Mouse (Mus musculus) hindbrain, postnatal 0 days (tissue): Measurements from ENCODE around the gene Gm45618. TPM values are rescaled to one million over a fixed set of nuclear protein-coding genes. Genes with fewer than 3 reads are reported as not detected.

Experiments
- ATAC-seq: fragments of 200-750 bp; cut with Nextera tagmentation; 2 replicates; pipeline ENCODE4 v1.8.0; 2017; ENCODE audit warnings: mild to moderate bottlenecking, moderate TSS enrichment, moderate library complexity
- DNase-seq: peaks from one replicate; pipeline ENCODE4 v3.0.0-alpha.2; 2015; ENCODE audit warnings: low spot score
- H3K27ac ChIP-seq: fragments of 300-500 bp; sonication (generic); 2 replicates; pipeline ENCODE4 v1.5.1; 2014; ENCODE audit warnings: mild to moderate bottlenecking
- H3K27me3 ChIP-seq: fragments of 300-500 bp; sonication (generic); 2 replicates; pipeline ENCODE4 v1.6.1; 2014; ENCODE audit warnings: low read length, mixed read lengths; ENCODE audit not compliant: insufficient read depth
- H3K36me3 ChIP-seq: fragments of 300-500 bp; sonication (generic); 2 replicates; pipeline ENCODE4 v1.6.1; 2014; ENCODE audit warnings: low read length, mixed read lengths; ENCODE audit not compliant: insufficient read depth
- H3K4me1 ChIP-seq: fragments of 300-500 bp; sonication (generic); 2 replicates; pipeline ENCODE4 v1.6.1; 2014; ENCODE audit warnings: antibody characterized with exemption, low read length, mixed read lengths; ENCODE audit not compliant: insufficient read depth
- H3K4me2 ChIP-seq: fragments of 300-500 bp; sonication (generic); 2 replicates; pipeline ENCODE4 v1.6.1; 2014; ENCODE audit warnings: low read depth, mild to moderate bottlenecking, low read length, moderate library complexity, mixed read lengths
- H3K4me3 ChIP-seq: fragments of 300-500 bp; sonication (generic); 2 replicates; pipeline ENCODE4 v1.5.1; 2014; ENCODE audit warnings: low read length
- H3K9ac ChIP-seq: fragments of 300-500 bp; sonication (generic); replicated peaks from 2 replicates; pipeline ENCODE4 v1.6.1; 2014; ENCODE audit warnings: mild to moderate bottlenecking, low read length, moderate library complexity, mixed read lengths
- H3K9me3 ChIP-seq: fragments of 300-500 bp; sonication (generic); 2 replicates; pipeline ENCODE4 v1.6.1; 2016; ENCODE audit warnings: low read length, mixed read lengths
- CTCF ChIP-seq: IDR thresholded peaks from 2 replicates; pipeline ENCODE4 v1.5.1; 2016; ENCODE audit warnings: antibody characterized with exemption, control low read depth, low read depth
- WGBS: fragments of 180-500 bp; shearing (Covaris S2); extraction: QIAGEN DNeasy Blood & Tissue Kit; methylation state at CpG from one replicate; pipeline ENCODE4 v1.1.7; 2014; 5-methylcytosine and 5-hydroxymethylcytosine counted together
- polyA plus RNA-seq: library from polyadenylated mRNA; unstranded; fragments of >200 nt; fragmentation: Nextera tagmentation; extraction: Ambion mirVana; gene quantifications from 2 replicates; pipeline ENCODE4 v1.2.1, GENCODE M21; 2015
- total RNA-seq: library from RNA; depleted of rRNA; stranded (reverse); fragments of >200 nt; gene quantifications from 2 replicates; pipeline ENCODE4 v1.2.3, GENCODE M21; 2014

Gene Gm45618
- total and polyA plus RNA-seq, 2 experiments from 2014 or later, result not detected

DNA sequence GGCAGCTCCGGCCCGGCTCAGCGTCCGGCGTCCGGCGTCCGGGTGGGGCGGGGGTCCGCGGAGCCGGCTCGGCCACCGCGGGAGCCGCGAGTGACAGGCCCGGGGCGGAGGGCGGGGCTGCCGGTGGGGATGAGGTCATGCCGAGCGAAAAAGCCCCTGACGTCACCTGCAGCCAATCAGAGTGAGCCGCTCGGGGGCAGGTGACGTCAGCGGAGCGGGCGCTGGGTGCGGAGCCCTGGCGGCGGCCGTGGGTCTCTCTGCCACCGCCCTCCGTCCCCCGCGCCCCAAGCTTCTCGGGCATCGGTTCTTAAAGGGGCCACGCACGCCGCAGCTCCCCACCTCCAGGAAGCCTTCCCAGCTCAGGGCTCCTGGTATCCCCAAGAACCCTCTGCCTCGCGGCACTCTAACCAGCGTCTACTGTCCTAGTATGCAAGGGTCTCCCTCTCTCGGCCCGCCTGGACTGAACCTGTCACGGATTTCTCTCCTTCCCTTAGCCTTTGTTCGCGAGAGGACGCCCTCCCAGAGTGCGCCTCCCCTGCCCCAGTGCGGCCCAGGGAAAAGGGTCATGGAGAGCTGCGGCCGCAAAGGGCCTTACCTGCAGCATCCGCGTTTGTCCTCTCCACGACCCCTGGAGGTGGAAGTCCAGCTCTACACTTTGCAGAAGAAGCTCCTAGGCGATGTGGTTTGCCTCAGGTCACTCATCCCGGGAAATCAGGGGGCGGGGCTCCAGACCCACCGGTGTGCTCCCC lies 25.2 kb downstream of the Gm45618 start, which contains the start of gene Dusp8:
TSS of gene Dusp8 (minus strand) at position 661 of the 749 bp plus-strand sequence.
- H3K4me1 ChIP-seq, result peaks cover 24% of the 10 kb centered on the region
- no peaks in the 10 kb centered on the region for H3K9me3 ChIP-seq
- no peaks in the 10 kb centered on the region for H3K27me3 ChIP-seq
- DNase-seq, result peak; percentile 97
- H3K36me3 ChIP-seq, result no peaks in the 10 kb centered on the region
- peak within 1 kb of the TSS; percentile 94 for H3K27ac ChIP-seq
- H3K9ac ChIP-seq, result peak within 1 kb of the TSS; percentile 96
- H3K4me2 ChIP-seq, result peak within 1 kb of the TSS; percentile 95
- under 1% methylated on average over 56 of the region's 63 CpGs for WGBS
- TF ChIP-seq CTCF, result peak; percentile 70
- peak; percentile 91 for ATAC-seq
- peak within 1 kb of the TSS; percentile 73 for H3K4me3 ChIP-seq

DNA sequence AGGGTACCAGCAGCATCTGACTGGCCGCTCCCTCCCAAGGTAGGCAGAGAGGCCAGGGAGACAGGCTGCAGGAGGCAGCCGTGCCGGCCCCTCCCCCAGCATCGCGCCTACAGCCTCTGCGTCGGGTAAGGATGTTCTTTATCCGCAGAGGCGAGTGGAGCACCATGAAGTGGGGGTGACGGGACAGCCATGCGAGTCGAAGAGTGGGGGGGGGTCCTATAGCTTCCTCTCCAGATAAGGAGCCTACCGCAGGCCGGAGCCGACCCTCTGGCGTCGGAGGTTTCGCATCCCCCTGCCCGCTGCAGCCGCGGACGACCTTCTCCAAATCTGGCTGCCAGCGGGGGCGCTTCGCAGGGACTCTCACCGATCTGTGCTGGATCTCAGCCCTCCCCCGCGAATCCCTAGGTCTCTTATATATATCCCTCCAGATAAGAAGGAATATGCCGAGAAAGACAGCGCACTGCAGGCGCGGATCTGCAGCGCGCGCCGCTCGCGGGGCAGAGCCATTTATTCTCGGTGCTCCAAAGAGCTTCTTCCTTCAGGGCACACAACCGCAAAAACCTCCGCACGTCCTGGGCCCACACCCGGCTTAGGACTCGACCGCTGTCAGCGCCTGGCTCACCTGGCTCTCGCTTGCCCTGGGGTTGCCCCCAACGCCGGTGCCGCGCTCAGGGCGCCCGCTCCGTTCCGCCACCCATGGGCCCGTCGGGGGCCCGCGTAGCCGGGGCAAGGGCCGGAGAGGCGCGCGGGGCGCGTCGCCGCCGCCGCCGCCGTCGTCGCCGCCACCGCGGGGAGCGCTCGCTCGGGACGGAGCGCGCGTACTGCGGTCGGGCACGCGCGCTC lies 26.0 kb downstream of the Gm45618 start:
- Histone ChIP-seq H3K9me3 (no peaks in the 10 kb centered on the region), H3K36me3 (no peaks in the 10 kb centered on the region), H3K4me3 (peak overlapping the region; percentile 73), H3K9ac (peak overlapping the region; percentile 96), H3K27me3 (no peaks in the 10 kb centered on the region), H3K4me1 (peaks cover 33% of the 10 kb centered on the region), H3K27ac (peak overlapping the region; percentile 94), H3K4me2 (peak overlapping the region; percentile 95)
- DNase-seq (peak; percentile 58), ATAC-seq (peak; percentile 60)
- under 1% methylated on average over 89 of the region's 89 CpGs for WGBS
- TF ChIP-seq CTCF, result no peak; the same call in 1 of the 2 replicates

- ATAC-seq (no peak), DNase-seq (no peak)
- peak overlapping the region; percentile 73 for H3K4me3 ChIP-seq
- H3K27me3 ChIP-seq, result no peaks in the 10 kb centered on the region
- no peak for TF ChIP-seq CTCF
- WGBS, result 17% methylated on average over 6 of the region's 6 CpGs
- no peaks in the 10 kb centered on the region for H3K9me3 ChIP-seq
- peaks cover 37% of the 10 kb centered on the region for H3K4me1 ChIP-seq
- H3K9ac ChIP-seq, result peak overlapping the region; percentile 96
- H3K36me3 ChIP-seq, result no peaks in the 10 kb centered on the region
- peak overlapping the region; percentile 95 for H3K4me2 ChIP-seq
- H3K27ac ChIP-seq, result peak overlapping the region; percentile 94
These were observed 26.8 kb downstream of the Gm45618 start for GRCm38 (mm10) chr7:142093696-142094240.

GRCm38 (mm10) chr7:142092991-142093390 lies 27.5 kb downstream of the Gm45618 start:
- peak overlapping the region; percentile 96 for H3K9ac ChIP-seq
- WGBS, result 31% methylated on average over 1 of the region's 1 CpGs
- H3K4me3 ChIP-seq, result peak overlapping the region; percentile 73
- DNase-seq (no peak), ATAC-seq (no peak)
- no peaks in the 10 kb centered on the region for H3K27me3 ChIP-seq
- H3K27ac ChIP-seq, result peak overlapping the region; percentile 94; the same call in 1 of the 2 replicates
- no peak for TF ChIP-seq CTCF
- peaks cover 43% of the 10 kb centered on the region for H3K4me1 ChIP-seq
- H3K9me3 ChIP-seq, result no peaks in the 10 kb centered on the region
- H3K36me3 ChIP-seq, result peaks cover 6% of the 10 kb centered on the region
- peak overlapping the region; percentile 95 for H3K4me2 ChIP-seq

DNA sequence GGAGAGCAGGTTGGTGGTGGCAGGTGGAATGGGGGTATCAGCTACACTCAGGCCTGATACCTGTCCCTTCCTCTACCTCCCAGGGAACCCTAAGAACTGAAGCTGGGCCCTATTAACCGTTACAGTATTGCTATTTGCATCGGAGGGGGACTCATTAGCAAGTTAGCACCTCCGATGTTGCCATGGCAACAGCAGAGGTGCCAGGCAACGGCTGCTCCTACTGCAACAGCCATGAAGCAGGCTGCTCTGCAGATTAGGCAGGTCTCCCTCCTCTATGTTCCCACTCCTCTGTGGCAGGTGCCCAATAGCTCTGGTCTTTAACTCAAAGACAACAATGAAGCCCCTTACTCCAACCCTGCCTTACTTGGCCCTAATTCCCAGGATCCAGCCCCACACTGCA lies 28.7 kb downstream of the Gm45618 start:
- peak overlapping the region; percentile 94; the same call in 1 of the 2 replicates for H3K27ac ChIP-seq
- peak overlapping the region; percentile 95 for H3K4me2 ChIP-seq
- WGBS, result 0% methylated on average over 4 of the region's 4 CpGs
- peak overlapping the region; percentile 73 for H3K4me3 ChIP-seq
- peaks cover 17% of the 10 kb centered on the region for H3K36me3 ChIP-seq
- no peak for ATAC-seq
- DNase-seq, result peak; percentile 92
- H3K4me1 ChIP-seq, result peaks cover 43% of the 10 kb centered on the region
- H3K9ac ChIP-seq, result peak overlapping the region; percentile 96
- no peak for TF ChIP-seq CTCF
- no peaks in the 10 kb centered on the region for H3K9me3 ChIP-seq
- H3K27me3 ChIP-seq, result no peaks in the 10 kb centered on the region

DNA sequence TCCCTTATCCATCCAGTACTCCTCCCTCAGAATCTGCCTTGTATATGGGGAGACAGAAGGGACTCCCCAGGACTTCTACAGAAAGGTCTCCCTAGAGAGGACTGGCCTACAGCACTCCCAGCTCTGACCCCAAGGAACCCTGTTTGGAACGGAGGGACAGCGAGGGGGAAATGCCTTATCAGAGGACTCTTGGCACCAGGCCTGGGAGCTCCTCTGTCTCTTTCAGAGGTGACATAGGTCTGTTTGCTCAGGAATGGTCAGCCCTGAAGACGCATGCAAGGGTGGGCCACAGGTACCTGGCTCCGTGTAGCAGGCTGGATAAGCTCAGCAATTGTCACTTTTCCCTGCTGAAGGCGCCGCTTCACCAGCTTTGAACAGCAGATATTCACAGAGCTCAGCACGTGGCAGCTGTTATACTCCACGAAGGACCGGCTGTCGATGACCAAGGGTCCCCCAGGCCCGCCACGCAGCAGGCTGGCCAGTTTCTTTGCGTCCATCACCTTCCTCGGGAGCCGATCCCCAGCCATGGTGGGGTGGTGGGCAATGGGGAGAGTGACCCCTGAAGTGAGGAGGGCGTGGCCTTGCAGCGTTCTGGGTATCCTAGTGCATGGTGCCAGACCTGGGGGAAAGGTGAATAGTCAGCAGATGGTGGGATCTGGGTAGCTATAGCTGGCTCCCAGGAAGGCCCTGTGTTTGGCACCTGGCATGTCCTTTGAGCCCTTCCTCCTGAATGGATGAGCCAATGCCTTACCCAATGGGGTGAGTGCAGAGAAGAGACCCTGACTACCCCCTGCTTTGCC lies 30.7 kb downstream of the Gm45618 start:
- no peak overlapping the region for H3K4me3 ChIP-seq
- H3K9ac ChIP-seq, result peak overlapping the region; percentile 31; the same call in 1 of the 2 replicates
- no peak for TF ChIP-seq CTCF
- H3K36me3 ChIP-seq, result peaks cover 28% of the 10 kb centered on the region
- H3K4me1 ChIP-seq, result peaks cover 41% of the 10 kb centered on the region
- H3K27me3 ChIP-seq, result no peaks in the 10 kb centered on the region
- DNase-seq (peak; percentile 35), ATAC-seq (no peak)
- peak overlapping the region; percentile 95 for H3K4me2 ChIP-seq
- 32% methylated on average over 17 of the region's 17 CpGs for WGBS
- peak overlapping the region; percentile 61 for H3K27ac ChIP-seq
- H3K9me3 ChIP-seq, result no peaks in the 10 kb centered on the region
